Mouse (Mus musculus) thymus, postnatal 36 days (tissue): ENCODE results near the gene Gm20481.
"Not testable (repeated sequence)": the region's sequence is repeated elsewhere in the genome, so short reads cannot be mapped to it uniquely, and the experiment has no call there.

Source experiments
- DNase-seq, 2 experiments: peaks; one replicate each; pipeline ENCODE4 v3.0.0; 2022; ENCODE audit warnings: mixed read lengths in 2 of 2

Gm20481 gene

DNA sequence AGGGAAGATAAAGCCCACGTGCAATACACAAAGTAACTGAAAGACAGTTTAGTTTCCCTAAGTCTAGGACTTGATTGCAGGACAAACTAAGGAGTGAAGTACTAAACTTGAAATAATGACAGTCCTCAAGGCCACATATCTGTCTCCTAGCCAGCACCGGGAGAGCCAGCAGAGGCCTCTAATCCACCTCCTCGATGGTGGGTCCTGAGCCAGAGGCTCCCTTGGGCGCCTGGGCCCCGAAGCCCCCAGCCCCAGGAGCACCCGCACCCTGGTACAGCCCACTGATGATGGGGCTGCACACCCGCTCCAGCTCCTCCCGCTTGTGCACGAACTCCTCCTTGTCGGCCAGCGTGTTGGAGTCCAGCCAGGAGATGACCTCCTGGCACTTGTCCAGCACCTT is at the start of gene Gm20481:
Gene Gm20481 (plus strand): TSS at position 91 of the 400 bp plus-strand sequence.
- DNase-seq, result not testable (repeated sequence)

DNA sequence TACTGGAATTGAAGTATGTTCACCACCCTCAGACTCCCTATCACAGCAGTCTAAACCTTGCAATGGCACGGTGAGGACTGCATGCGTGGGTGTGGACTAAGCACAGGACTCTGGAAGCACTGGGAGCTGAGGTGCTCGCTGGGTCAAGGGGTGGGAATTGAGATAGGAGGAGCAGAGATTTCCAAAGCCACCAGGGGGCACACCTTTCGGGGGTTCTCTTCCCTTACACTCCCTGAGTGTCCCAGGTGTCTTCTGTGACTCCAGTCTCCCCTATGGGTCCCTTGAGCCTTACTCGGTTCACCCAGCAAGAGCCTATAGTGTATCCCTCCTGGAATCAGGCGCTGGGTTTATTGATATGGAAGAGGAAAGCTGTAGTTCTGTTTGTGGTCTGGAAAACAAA is 46.8 kb upstream of the Gm20481 start:
- DNase-seq, result peak in 1 of 2 experiments; percentile 31

DNA sequence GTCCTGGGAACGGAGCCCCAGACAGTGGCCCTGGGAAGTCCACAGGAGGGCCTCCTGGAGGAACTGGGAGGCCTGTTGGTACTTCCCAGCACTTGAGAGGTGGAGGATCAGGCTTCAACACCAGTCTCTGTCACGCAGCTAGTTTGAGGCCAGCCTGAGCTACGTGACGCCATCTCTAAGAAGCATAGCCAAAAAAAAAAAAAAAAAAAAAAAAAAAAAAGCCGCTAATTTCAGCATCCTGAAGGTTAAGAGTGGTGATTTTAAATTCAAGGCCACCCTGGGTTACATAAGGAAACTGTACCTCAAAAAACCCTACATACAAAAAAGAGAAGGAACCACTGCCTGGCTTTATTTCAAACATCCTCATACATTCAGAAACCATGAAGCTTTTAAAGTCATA is 45.5 kb upstream of the Gm20481 start:
- DNase-seq, result no peak

DNA sequence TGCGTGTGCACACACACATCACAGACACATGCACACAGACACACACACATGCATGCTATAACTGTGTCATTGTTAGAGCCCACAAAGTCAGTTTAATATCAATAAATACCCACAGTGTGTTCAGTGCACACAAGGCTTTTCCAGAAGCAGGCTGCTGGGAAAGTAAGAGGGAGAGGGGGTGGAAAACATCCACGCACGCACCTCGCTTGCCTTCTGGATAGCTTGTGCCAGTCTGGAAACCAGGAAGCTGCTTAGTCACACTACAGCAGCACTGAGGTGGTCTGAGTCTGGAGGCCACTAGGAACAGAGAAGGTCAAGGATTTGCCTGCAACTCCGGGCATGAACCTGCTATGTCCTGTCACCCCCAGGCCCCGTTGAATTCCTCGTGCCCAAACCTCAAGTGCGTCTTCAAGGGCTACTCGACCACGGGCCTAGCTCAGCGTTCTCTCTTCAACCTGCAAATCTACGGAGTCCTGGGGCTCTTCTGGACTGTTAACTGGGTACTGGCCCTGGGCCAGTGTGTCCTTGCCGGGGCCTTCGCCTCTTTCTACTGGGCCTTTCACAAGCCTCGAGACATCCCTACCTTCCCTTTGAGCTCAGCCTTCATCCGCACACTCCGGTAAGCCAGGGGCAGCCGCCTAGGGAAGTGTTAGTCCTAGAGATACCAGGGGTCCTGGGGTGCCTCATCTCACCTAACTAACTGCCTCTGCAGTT is 42.2 kb upstream of the Gm20481 start:
- no peak for DNase-seq

DNA sequence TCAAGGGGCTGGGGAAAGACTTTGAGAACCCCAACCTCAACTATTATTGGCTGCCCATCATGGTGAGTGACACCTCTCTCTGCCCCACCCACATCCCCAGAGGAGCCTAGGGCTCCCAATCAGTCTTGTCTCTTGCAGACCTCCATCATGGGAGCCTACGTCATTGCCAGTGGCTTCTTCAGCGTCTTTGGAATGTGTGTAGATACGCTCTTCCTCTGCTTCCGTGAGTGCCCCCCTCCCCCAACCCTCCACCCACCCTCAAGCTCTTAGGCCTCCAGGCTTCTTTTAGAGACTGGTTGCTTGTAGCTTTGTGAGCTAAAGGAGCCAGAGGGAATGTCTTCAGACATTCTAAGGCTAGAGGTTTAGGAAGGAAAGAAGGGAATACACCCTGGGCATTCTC is 40.9 kb upstream of the Gm20481 start:
- DNase-seq, result no peak

DNA sequence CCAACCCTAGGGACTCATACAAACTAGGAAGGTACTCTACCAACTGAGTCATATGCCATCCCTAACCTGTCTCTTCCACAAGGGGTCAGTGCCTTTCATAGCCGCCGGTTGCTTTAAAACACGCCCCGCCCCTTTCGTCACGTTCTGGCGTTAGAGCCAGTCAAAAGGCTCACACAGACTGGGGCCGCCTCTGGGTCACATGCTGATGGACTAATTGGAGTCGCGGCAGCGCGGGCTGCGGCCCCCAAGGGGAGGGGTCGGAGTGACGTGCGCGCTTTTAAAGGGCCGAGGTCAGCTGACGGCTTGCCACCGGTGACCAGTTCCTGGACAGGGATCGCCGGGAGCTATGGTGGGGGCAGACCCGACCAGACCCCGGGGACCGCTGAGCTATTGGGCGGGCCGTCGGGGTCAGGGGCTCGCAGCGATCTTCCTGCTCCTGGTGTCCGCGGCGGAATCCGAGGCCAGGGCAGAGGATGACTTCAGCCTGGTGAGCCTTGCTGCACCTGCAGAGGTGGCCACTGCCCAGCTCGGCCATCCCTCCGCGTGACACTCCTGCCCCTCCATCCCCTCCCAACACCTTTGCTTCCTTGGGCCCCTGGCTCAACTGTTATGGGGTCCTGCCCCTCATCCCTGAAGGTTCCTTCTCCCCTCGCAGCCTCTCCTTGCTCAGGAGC is 38.5 kb upstream of the Gm20481 start, which contains the start of gene Neu1:
Gene Neu1 (plus strand): TSS at position 193 of the 674 bp plus-strand sequence.
- peak; percentile 91 to 95 for DNase-seq

DNA sequence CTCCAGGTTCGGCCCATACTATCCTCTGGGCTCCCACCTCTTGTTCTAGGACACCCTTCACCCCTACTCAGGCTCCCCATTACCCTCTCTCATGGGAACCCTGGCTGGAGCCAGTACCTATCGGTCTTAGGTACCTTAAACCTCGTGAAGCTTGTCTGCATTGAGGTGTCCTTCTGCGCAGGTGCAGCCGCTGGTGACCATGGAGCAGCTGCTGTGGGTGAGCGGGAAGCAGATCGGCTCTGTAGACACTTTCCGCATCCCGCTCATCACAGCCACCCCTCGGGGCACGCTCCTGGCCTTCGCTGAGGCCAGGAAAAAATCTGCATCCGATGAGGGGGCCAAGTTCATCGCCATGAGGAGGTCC is 38.0 kb upstream of the Gm20481 start:
- peak; percentile 53 to 64 for DNase-seq

DNA sequence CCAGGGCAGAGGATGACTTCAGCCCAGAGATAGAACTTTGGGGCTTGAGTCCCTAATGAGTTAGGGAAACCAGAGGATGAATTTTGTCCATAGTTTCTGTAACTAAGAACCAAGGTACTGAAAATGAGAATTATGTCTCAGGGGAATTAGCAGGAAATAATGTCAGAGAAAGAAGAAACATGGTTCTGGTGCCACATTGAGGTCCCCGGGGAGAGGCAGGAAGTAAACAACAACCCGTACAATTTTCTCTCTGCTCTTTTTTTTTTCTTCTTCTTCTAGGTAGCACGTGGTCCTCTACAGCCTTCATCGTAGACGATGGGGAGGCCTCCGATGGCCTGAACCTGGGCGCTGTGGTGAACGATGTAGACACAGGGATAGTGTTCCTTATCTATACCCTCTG is 37.4 kb upstream of the Gm20481 start:
- no peak for DNase-seq

DNA sequence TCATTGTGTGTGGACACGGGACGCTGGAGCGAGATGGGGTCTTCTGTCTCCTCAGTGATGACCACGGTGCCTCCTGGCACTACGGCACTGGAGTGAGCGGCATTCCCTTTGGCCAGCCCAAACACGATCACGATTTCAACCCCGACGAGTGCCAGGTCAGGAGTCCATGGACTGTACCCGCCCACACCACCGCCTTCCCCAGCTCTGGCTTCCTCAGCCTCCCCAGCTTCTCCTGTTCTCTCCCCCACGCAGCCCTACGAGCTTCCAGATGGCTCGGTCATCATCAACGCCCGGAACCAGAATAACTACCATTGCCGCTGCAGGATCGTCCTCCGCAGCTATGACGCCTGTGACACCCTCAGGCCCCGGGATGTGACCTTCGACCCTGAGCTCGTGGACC is 35.7 kb upstream of the Gm20481 start:
- DNase-seq, result no peak

DNA sequence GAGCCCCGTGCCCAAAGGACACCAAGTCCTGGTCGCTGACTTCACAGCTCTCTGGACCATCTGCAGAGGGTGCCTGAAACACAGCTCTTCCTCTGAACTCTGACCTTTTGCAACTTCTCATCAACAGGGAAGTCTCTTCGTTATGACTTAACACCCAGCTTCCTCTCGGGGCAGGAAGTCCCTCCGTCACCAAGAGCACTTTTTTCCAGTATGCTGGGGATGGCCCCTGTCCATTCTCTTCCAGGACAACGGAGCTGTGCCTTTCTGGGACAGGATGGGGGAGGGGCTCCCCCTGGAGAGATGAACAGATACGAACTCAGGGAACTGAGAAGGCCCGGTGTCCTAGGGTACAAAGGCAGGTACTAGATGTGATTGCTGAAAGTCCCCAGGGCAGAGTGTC is 34.9 kb upstream of the Gm20481 start:
- no peak for DNase-seq

DNA sequence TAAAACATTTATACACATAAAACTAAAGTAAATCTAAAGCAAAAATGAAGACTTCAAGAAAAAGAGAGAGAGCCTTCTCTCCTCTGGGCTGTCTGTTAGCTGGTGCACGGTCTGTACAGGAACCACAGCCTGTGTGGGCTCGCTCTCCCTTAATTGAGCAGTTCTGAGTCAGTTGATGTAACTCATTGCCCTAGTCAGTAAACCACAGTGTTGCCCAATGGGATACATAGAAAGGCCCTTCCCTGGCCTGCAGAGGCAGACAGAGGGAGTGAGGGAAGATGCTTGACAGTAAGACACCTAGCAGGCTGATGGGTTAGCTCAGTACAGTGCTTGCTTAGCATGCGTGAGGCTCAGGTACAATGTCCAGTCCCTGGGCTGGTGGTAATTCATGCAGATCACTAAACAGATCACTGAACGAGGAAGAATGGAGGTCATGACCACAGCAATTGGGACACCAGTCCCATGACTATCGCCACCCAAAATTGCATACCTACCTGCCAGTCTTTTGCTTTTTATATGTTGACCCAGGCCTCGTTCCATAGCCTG is 31.7 kb upstream of the Gm20481 start:
- DNase-seq, result no peak

DNA sequence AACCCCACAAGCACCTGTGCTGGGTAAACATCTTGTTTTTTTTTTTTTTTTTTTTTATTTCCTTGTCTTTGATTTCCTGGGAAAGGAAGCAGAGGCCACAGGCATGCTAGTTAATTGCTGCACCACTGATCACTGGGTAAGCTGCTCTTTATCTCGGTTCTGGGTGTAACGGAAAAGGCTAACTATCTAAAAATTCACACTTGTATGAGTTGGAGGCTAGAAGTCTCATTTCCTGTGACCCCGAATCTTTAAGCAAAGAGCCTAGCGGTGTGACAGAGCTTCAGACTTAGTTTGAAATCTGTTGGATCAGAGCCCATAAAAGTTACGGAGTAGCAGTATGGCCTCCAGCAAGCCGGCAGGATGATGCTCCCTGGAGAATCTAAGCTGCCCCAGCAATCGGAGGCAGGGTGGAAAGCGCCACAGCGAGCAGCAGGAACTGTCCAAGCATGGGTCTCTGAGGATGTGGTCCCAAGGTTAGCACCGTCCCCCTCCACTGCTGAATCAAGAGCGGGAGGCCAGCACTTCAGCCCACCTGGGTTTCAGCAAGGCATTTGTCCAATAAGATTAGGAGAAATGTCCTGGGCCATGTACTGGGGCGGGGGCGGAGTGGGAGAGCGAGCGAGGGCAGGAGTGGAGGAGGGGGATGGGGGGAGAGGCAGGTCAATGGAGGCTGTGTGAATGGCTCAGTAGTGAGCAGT is 28.2 kb upstream of the Gm20481 start:
- DNase-seq, result no peak

DNA sequence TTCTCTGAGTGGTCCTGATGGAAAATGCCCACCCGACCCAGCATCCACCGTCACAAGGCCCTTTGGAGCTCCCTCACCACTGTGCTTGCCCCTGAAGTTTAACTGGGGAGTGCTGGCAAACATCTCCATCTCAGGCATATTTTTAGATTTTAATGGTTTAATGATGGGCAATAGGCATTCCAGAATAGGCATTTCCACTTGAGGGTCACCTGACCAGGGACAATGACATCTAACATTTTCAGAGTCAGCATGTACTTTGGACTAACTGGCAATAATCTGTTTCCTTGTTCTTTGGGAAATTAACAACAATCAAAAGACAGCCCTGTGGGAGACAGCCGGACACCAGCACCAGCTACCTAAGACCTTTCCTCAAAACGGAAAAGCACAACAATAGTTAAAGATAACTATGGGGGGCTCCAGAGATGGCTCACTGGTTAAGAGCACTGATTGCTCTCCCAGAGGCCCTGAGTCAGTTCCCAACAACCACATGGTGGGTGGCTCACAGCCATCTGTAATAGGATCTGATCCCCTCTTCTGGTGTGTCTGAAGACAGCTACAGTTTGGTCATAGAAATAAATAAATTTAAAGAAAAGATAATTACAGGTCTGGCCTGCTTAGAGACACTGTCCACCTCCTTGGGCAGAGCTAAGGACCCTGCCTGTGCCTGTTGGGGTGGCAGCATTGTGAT is 26.4 kb upstream of the Gm20481 start:
- no peak for DNase-seq

DNA sequence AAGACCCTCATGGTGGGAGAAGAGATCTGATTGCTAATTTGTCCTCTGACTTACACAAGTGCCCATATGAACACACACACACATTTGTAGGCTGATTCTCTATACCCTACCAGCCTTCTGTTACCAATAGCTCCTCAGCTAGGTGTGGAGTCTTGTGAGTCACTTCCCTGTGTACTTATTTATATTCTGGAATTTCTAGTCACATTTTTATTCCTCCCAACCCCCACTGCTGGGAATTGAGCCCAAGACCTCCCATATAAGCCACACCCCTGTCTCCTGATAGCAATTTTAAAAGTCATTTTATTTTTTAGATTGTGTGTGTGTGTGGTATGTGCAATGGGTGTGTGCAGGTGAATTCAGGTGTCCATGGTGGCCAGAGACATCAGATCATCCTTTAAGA is 25.4 kb upstream of the Gm20481 start:
- no peak for DNase-seq

DNA sequence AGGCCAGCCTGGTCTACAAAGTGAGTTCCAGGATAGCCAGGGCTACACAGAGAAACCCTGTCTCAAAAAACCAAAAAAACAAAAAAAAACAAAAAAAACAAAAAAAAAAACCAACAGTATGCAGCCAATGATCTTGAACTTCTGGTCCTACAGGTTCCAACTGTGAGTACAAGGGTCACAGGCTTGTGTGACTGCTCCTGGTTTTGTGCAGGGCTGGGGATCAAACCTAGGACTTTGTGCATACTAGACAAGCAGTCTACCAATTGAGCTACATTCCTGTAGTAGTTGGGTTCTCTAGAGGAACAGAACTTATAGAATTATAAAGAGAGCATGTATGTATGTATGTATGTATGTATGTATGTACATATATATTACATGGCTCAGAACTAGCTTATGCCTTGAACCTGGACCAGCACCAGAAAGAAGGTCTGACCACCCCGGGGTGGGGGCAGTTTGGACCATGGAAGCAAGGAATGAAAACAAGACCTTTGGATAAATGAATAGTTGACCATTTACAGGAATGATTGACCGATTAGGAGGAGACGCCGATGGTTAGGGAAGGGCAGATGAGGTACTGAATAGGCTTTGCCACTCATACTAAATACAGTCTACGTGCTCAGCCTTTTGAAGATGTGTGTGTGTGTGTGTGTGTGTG is 23.1 kb upstream of the Gm20481 start:
- DNase-seq, result no peak

DNA sequence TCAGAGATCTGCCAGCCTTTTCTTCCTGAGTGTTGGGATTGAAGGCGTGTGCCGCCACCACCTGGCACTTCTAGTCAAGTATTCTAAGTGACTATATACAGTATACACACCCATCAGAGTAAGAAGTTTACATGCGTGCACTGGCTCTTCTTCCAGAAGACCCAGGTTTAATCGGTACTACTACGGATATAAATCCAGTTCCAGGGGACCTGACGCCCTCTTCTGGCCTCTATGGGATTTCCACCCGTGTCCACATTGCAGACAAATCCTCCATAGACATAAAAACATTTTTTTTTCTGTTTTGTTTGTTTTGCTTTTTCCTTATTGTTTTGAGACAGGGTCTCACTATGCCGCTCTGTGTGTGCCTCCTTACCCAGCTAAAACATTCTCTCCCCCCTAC is 22.1 kb upstream of the Gm20481 start:
- no peak for DNase-seq

DNA sequence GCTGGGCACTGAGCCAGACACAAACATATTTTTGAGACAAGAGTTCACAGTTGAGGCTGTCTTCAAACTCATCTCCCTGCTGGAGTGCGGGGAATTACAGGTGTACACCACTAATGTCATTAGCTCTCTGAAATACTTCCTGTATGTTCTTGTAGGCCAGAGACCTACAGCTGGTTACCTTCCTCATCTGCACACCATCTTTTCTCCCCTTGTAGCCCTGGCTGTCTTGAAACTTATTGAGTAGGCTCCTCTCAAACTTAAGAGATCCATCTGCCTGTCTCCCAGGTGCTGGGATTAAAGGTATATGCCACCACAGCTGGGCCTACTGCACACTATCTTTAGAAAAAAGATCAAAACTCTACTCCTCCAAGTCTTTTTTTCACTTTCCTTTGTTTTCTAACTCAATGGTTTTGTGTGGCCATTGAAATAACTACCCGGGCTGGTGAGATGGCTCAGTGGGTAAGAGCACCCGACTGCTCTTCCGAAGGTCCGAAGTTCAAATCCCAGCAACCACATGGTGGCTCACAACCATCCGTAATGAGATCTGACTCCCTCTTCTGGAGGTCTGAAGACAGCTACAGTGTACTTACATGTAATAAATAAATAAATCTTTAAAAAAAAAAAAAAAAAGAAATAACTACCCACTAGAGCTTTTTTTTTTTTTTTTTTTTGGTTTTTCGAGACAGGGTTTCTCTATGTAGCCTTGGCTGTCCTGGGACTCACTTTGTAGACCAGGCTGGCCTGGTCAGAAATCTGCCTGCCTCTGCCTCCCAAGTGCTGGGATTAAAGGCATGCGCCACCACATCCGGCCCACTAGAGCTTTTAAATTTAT is 20.8 kb upstream of the Gm20481 start:
- DNase-seq, result not testable (repeated sequence)

DNA sequence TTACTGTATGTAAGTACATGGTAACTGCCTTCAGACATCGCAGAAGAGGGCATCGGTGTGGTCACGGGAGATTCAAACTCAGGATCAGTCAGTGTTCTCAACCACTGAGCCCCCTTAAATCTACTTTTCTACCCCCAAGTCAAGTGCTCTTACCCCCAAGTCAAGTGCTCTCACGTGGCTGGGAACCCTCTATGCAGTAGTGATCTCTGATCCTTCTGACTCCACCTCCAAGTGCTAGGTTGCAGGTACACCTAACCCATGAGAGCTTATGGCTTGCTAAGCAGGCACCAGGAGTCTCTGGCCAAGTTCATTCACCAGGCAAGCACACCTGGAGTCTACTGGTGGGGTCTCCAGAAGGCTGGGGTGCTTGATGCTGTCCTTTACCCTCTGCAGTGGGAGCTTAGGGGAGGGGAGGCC is 20.2 kb upstream of the Gm20481 start:
- DNase-seq, result no peak

DNA sequence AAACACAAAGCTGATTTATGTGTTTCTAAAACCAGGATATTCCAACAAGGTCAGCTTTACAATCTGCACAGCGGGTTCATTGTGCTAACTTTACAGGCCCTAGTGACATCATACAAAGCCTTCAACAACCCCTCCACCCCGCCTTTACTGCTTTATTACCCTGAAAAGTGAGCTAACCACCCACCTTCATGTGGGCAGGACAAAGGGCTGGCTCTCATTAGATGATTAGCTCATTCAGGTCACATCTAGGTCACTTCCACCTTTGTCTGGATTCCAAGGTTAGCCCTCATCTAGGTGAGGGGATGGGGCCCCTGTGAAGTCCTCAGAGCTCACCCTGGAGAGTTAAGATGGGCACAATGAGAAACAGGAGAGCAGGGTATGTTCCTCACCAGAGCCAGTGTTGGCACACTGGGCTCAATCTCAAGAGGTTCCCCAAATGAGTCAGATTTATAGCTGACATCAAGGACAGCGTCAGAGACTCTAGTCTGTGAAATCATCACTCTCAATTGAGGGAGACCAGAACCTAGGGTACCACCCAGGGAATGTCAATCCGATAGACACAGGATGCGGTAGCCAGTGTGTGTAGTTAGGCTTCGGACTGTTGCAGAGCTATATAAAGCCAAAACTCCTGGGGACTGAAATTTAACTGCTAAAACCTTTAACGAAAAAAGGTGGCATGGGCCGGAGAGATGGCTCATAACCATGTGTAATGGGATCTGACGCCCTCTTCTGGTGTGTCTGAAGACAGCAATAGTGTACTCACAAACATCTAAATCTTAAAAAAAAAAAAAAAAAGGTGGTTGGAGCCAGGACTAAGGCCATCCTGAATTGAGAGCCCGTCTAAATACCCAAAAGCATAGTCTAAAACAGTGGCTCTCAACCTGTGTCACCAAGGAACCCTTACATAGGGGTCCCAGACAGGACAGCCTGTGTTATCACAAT is 18.9 kb upstream of the Gm20481 start:
- no peak for DNase-seq

DNA sequence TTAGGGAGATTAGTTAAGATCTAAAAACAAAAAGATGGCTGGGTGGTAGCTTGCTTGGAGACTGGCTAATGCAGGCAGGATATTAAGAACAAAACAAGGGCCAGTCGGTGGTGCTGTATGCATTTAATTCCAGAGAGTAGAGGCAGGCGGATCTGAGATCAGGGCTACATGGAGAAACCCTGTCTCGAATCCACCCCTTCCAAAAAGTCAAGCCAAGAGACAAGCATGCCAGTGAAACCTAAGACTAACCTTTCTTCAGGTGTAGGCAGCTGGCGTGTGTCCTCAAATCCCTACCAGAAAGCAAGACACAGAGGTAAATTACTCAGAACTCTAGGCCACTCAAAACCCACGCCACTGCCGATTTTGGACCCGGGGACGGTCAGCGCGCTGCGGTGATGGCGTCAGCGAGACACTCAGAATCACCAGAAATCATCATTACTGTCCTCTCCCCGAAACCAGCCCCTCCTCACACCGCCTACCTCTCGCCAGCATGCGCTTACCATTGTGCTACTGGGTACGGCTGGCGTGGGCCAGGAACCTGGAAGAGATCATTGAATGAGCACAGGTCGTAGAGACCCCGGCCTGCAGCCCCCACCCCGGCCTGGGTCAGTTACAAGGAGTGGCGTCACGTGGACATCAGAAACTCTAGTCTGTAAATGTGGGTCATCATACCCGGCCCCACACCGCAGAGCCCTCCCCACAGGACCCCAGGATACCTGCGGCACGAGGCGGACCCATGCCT is 17.9 kb upstream of the Gm20481 start:
- peak in 1 of 2 experiments; percentile 74 for DNase-seq
